14 mouse cellular contexts compared by ENCODE assay signal in genomic region chr9:54897097-54897496, GRCm38 (mm10). TPM values are rescaled to one million over a fixed set of nuclear protein-coding genes. Genes with fewer than 3 reads are reported as not detected.
DNase-seq lines count a peak whose midpoint lies in the region; ATAC-seq and TF ChIP-seq lines count a peak whose summit lies in the region.
"Had no signal": no experiment of that assay in that cellular context is flagged by ENCODE, and none has a peak within 500 bp of the region (broad histone marks: within the 10 kb centered on the region; RNA-seq: fewer than 3 reads in every experiment).

No protein-coding gene starts in this region.

- H3K4me1 ChIP-seq in E14TG2a.4 (replicated peaks; ENCODE audit: low read depth, low read length) = no peaks in the 10 kb centered on the region
- H3K4me1 ChIP-seq in intestine, embryonic 15.5 days (replicated peaks) = no peaks in the 10 kb centered on the region
- H3K4me1 ChIP-seq: midbrain, embryonic 10.5 days; neural tube, embryonic 13.5 days; stomach, embryonic 15.5 days had no signal

- peak; percentile 31; the same call in 1 of the 2 replicates for ATAC-seq in intestine, embryonic 15.5 days
- ATAC-seq in erythroid progenitor cell, adult 5-6 weeks (replicated peaks; ENCODE audit: low FRiP score, poor library complexity, severe bottlenecking) = no peak

- no peaks in the 10 kb centered on the region for H3K9me3 ChIP-seq in E14TG2a.4 (ENCODE audit: low read length)
- H3K9me3 ChIP-seq in intestine, embryonic 15.5 days = no peaks in the 10 kb centered on the region
- H3K9me3 ChIP-seq: midbrain, embryonic 10.5 days; neural tube, embryonic 13.5 days; stomach, embryonic 15.5 days had no signal

- peaks cover 89% of the 10 kb centered on the region for H3K36me3 ChIP-seq in E14TG2a.4 (ENCODE audit: insufficient read depth, low read length)
- peaks cover 13% of the 10 kb centered on the region for H3K36me3 ChIP-seq in intestine, embryonic 15.5 days

- no peaks in the 10 kb centered on the region for H3K27me3 ChIP-seq in E14TG2a.4 (ENCODE audit: insufficient read depth, low read length)
- H3K27me3 ChIP-seq in intestine, embryonic 15.5 days (replicated peaks) = no peaks in the 10 kb centered on the region
- H3K27me3 ChIP-seq: neural tube, embryonic 13.5 days; stomach, embryonic 15.5 days had no signal

- DNase-seq in embryo, embryonic 11 days = peak; percentile 11
- DNase-seq in embryo, embryonic 10 days (ENCODE audit: low spot score) = no peak
- no peak for DNase-seq in layer of hippocampus, adult 2 months (ENCODE audit: low spot score in 2 of 2)
- no peak for DNase-seq in layer of hippocampus, adult 9-11 months
- DNase-seq in urinary bladder, postnatal 36 days (ENCODE audit: low spot score in 2 of 2) = no peak
- DNase-seq: gastrocnemius, postnatal 25 days; heart, postnatal 10 days; lung, adult 18-20 months had no signal

- TF ChIP-seq CTCF in layer of hippocampus, adult 2 months (conservative IDR thresholded peaks at IDR 0.05) = peak; percentile 73
- TF ChIP-seq CTCF in E14TG2a.4 (conservative IDR thresholded peaks at IDR 0.05; ENCODE audit: low read length) = peak; percentile 39

- no peak overlapping the region for H3K4me2 ChIP-seq in intestine, embryonic 15.5 days (replicated peaks)
- H3K4me2 ChIP-seq: neural tube, embryonic 13.5 days; stomach, embryonic 15.5 days had no signal

- no peak overlapping the region for H3K27ac ChIP-seq in layer of hippocampus, adult 2 months
- H3K27ac ChIP-seq in intestine, embryonic 15.5 days = no peak overlapping the region
- H3K27ac ChIP-seq: midbrain, embryonic 10.5 days; neural tube, embryonic 13.5 days; stomach, embryonic 15.5 days had no signal

- no peak overlapping the region for H3K4me3 ChIP-seq in layer of hippocampus, adult 2 months
- H3K4me3 ChIP-seq in E14TG2a.4 (replicated peaks; ENCODE audit: low read length) = no peak overlapping the region
- H3K4me3 ChIP-seq in intestine, embryonic 15.5 days (replicated peaks) = no peak overlapping the region
- H3K4me3 ChIP-seq: midbrain, embryonic 10.5 days; neural tube, embryonic 13.5 days; stomach, embryonic 15.5 days had no signal

- WGBS in intestine, embryonic 15.5 days = 80% methylated on average over 3 of the region's 3 CpGs

- H3K9ac ChIP-seq in intestine, embryonic 15.5 days = no peak overlapping the region
- H3K9ac ChIP-seq: neural tube, embryonic 13.5 days; stomach, embryonic 15.5 days had no signal

RNA-seq across cellular contexts. Expression of gene Hykk, which starts 20.0 kb away (rescaled TPM):
- total RNA-seq in layer of hippocampus, adult 2 months (2021) = 1 to 10 TPM; 3.0 to 3.1 TPM
- 2.4 and 2.6 TPM in 2 replicates for polyA plus RNA-seq in intestine, embryonic 15.5 days (2015; fragmentation: Nextera tagmentation; extraction: Ambion mirVana)
- total RNA-seq in erythroid progenitor cell, adult 5-6 weeks (2015; ENCODE audit: low replicate concordance) = not detected in 2 replicates
- total RNA-seq in erythroid progenitor cell, adult 5-6 weeks (2017; ENCODE audit: low replicate concordance) = 0.30 TPM in 1 of 2 replicates, not detected in the other

RNA-seq across cellular contexts. Expression of gene Ireb2, which starts 33.5 kb away (rescaled TPM):
- 10 to 100 TPM; 51.7 to 53.4 TPM for total RNA-seq in layer of hippocampus, adult 2 months (2021)
- 24.1 and 27.8 TPM in 2 replicates for polyA plus RNA-seq in intestine, embryonic 15.5 days (2015; fragmentation: Nextera tagmentation; extraction: Ambion mirVana)
- total RNA-seq in erythroid progenitor cell, adult 5-6 weeks (2015; ENCODE audit: low replicate concordance) = 22.3 and 33.1 TPM in 2 replicates
- total RNA-seq in erythroid progenitor cell, adult 5-6 weeks (2017; ENCODE audit: low replicate concordance) = 29.8 and 34.7 TPM in 2 replicates

RNA-seq across cellular contexts. Expression of gene Psma4, which starts 53.5 kb away (rescaled TPM):
- total RNA-seq in layer of hippocampus, adult 2 months (2021) = 100 to 1,000 TPM; 127 to 136 TPM
- polyA plus RNA-seq in intestine, embryonic 15.5 days (2015; fragmentation: Nextera tagmentation; extraction: Ambion mirVana) = 305 TPM in 2 replicates
- total RNA-seq in erythroid progenitor cell, adult 5-6 weeks (2015; ENCODE audit: low replicate concordance) = 93.1 and 102 TPM in 2 replicates
- total RNA-seq in erythroid progenitor cell, adult 5-6 weeks (2017; ENCODE audit: low replicate concordance) = 60.1 and 70.1 TPM in 2 replicates

RNA-seq across cellular contexts. Expression of gene AY074887, which starts 53.7 kb away (rescaled TPM):
- not detected for total RNA-seq in layer of hippocampus, adult 2 months (2021)
- polyA plus RNA-seq in intestine, embryonic 15.5 days (2015; fragmentation: Nextera tagmentation; extraction: Ambion mirVana) = 0.68 and 1.0 TPM in 2 replicates
- total RNA-seq in erythroid progenitor cell, adult 5-6 weeks (2015; ENCODE audit: low replicate concordance) = not detected in 2 replicates
- not detected in 2 replicates for total RNA-seq in erythroid progenitor cell, adult 5-6 weeks (2017; ENCODE audit: low replicate concordance)
- total RNA-seq: gastrocnemius, postnatal 25 days; heart, postnatal 10 days had no signal
